Mouse (Mus musculus) cerebellum, adult 9-10 months (tissue): Measurements from ENCODE around the gene Clcn1.
A peak's percentile ranks its signal among the peaks of the same experiment; 100 is the strongest.

Experiments used
- DNase-seq: peaks from one replicate; pipeline ENCODE4 v3.0.0; 2022

The Clcn1 gene

GRCm38 (mm10) chr6:42286448-42286847 lies at the start of gene Clcn1:
Clcn1 (plus strand) TSS chr6:42286685.
- no peak for DNase-seq

DNA sequence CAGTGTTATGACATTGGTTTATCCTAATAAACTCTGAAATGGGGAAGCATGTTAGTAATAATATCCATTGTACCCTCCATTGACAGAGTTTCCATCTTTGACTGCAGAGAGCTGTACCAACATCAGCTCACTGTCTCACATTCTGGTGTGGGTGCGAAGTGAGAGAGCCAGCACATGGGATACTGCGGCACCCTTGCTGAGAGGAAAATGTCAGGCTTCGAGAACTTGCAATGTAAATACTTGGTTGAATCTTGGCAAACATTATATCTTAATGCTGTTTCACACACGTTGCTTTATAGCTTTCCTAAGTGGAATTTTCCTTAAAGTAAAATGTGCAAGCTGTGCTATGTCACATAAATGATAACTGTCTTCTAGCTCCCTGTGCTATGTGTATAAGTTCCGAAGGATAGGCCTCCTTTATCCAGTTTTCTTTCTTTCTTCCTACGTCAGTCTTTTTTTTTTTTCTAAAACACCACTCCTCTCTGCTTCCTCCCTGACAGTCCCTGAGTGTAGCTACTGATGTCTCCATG lies 49.1 kb upstream of the Clcn1 start:
- DNase-seq: no peak

GRCm38 (mm10) chr6:42241311-42242045 lies 45.0 kb upstream of the Clcn1 start:
- DNase-seq: no peak

DNA sequence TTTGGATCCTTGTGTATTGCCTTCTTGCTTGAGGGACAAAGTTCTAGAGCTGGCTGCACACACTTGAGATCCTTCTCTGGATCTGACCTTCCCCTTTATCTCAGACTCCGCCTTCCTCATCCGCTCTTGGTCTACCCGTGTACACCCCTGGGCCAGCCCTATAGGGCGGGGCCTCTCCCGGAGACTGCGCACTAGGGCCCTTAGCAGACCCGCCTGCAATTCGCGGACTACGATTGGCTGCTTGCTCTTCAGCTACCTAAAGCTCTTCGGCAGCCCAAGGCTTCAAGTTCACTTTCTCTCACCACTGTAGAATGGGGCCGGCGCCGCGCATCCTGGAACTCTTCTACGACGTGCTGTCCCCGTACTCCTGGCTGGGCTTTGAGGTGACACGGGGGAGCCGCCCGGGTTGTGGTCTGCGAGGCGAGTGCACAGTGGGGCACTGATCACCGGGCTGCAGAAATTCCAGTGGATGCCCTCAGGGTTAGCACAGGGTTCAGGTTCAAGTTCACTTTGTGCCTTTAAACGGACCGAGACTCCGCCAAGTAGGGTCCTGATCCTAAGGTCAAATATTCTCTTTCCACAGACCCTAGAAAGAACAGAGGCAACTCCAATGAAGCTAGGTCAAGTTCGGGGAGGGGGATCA lies 40.7 kb upstream of the Clcn1 start, which contains the start of gene Gstk1:
TSS of gene Gstk1 (plus strand) at position 225 of the 643 bp plus-strand sequence.
- DNase-seq: peak; percentile 71

GRCm38 (mm10) chr6:42247173-42247572 lies 39.3 kb upstream of the Clcn1 start:
- DNase-seq: no peak

GRCm38 (mm10) chr6:42247981-42248380 lies 38.5 kb upstream of the Clcn1 start:
- DNase-seq: no peak

GRCm38 (mm10) chr6:42251791-42252190 lies 34.7 kb upstream of the Clcn1 start:
- DNase-seq: no peak

- no peak for DNase-seq
Measured at GRCm38 (mm10) chr6:42253103-42253502, 33.4 kb upstream of the Clcn1 start.

DNA sequence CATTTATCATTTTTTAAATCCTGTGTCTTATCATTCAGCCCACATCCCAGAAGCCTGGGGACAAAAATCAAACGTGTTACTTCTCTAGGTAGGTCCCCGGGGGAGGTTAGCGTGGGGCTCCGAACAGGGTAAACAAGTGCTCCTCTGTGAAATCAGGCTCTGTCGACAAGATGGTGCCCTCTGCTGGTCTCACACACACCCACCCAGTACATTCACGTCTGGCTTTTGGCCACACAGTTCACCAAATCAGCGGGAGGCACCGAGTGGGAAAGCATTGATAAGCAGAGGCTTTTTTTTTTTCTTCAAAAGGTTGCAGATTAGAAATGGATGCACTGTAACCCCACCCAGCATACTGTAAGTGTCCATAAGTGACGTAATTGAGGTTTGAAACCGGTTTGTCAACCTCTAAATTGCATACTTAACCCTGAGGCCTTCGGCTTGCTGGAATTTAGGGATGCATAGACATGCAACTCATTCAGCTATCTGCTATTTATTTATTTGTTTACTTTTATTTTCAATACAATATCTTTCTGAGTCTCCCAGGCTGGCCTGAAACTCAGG lies 29.1 kb upstream of the Clcn1 start:
- DNase-seq: peak; percentile 37

- no peak for DNase-seq
Measured at GRCm38 (mm10) chr6:42260430-42260829, 26.1 kb upstream of the Clcn1 start.

GRCm38 (mm10) chr6:42261524-42262170 lies 24.8 kb upstream of the Clcn1 start, which contains the start of gene Tmem139:
Tmem139 (plus strand) TSS chr6:42261970.
- DNase-seq: no peak

- peak; percentile 100 for DNase-seq
Measured at GRCm38 (mm10) chr6:42264626-42265312, 21.7 kb upstream of the Clcn1 start, which contains the start of gene Casp2. Casp2 (plus strand) TSS chr6:42264985.

- DNase-seq: peak; percentile 39
Measured at GRCm38 (mm10) chr6:42265391-42266330, 20.8 kb upstream of the Clcn1 start.

GRCm38 (mm10) chr6:42270817-42271216 lies 15.7 kb upstream of the Clcn1 start:
- no peak for DNase-seq

DNA sequence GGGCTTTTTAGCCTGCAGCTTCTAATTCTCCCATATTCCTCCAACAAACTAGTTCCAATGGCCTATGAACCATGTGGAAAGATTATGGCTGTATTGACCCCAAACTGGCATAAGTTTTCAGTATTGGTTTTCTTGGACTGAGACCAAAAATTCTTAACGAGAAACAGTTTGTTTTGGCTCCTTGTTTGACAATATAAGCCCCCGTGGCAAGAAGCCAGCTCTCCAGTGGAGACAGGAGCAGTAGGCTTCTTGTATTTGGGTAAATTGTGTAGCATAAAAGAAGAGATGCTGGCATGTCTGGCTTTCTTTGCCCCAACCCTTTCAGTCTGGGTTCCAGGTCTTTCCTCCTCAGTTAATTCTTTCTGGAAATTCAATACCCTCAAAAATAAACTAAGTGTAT lies 10.3 kb upstream of the Clcn1 start:
- no peak for DNase-seq

DNA sequence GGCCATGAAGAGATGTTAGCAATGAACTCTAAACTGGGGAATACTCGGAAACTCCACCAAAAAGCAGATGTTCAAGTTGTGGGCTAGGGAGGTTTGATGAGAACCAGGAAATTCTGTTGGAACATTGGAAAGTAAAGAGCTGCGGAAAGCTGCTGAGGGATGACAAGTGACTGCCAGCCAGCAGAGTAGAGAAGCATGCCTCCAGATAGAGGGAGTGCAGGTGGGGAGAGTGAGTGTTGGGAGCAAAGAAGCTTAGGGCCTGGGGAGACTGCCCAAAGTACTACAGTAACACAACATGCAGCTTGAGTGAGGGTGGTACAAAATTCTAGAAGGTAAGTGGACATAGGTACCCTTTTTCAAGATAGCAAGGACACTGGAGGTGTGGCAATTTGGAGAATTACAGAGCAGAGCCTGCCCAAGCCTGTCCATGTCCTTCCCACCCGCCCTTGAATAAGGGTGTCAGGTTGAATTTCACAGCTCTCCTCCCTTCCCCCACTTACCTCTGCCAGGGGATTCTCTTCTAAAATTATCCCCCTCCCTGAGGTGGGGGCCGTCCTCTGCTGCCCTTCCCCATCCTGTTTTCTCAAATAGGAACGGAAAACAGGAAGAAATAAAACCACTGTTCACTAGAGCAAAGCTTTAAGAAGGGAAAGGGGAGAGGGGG lies 3.5 kb upstream of the Clcn1 start:
- DNase-seq: no peak

GRCm38 (mm10) chr6:42287562-42287961 lies 1.1 kb downstream of the Clcn1 start:
- no peak for DNase-seq

GRCm38 (mm10) chr6:42293327-42293726 lies 6.8 kb downstream of the Clcn1 start:
- DNase-seq: no peak

- no peak for DNase-seq
Measured at GRCm38 (mm10) chr6:42295549-42296094, 9.1 kb downstream of the Clcn1 start.

DNA sequence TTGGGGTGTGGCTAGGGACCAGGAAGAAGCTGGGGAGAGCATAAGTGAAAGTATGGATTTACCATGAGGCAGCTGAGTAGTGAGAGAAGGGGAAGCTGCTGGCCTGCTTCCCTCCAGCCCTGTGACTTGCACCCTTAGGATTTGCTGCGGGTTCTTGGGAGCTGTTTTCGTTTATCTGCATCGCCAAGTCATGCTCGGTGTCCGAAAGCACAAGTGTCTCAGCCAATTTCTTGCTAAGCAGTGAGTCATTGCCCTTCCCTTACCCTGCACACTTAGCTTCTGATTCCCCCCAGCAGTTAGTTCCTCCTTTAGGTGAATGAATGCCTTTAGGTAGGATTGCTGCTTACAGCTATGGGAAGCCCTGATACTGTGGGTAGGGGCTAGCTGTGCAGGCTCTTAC lies 12.9 kb downstream of the Clcn1 start:
- no peak for DNase-seq
